Mouse (Mus musculus) thymus, postnatal 14 days (tissue): ENCODE measurements around the gene Wdhd1.
"Not testable (repeated sequence)": the region's sequence is repeated elsewhere in the genome, so short reads cannot be mapped to it uniquely, and the experiment has no call there.

Experiments
- DNase-seq: peaks from one replicate; pipeline ENCODE4 v3.0.0; 2021

Gene Wdhd1

DNA sequence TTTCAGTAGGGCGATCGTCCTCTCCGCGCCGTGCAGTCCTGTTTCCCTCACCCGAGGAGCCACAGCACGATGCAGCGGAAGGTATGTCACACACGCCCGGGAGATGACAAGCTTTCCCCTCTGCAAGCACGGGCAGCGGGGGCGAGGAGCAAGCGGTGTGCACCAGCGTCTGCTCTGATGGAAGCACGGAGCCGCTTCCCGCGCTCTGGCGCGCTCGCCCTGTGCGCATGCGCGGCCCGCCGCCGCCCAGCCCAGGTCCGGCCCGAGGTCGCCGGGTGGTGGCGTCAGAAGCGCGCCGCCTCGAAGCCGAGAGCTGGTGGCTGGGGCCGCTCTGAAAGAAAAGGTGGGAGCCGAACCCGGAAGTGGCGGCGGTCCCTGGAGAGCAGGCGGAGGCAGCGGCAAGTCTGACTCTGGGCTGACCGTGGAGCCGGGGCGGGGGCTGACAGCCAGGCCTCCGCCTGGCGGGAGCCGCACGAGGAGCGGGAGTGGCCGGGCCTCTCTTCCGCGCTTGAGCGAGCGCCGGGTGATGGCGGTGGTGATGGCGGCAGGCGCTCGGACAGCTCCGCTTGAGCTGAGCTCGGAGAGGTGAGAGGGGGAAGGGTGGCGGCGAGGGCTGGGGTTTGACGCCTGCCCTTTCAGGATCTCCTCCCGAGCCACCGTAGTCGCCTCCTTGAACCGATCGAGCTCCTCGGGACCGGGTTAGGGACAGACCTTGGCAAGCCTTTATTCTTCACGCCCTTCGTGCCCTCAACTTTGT lies at the start of gene Wdhd1, which contains the start of gene Socs4:
Gene Wdhd1 (minus strand): TSS at position 221 of the 757 bp plus-strand sequence.
Gene Socs4 (plus strand): TSS at position 295 of the 757 bp plus-strand sequence.
- DNase-seq: peak; percentile 97

DNA sequence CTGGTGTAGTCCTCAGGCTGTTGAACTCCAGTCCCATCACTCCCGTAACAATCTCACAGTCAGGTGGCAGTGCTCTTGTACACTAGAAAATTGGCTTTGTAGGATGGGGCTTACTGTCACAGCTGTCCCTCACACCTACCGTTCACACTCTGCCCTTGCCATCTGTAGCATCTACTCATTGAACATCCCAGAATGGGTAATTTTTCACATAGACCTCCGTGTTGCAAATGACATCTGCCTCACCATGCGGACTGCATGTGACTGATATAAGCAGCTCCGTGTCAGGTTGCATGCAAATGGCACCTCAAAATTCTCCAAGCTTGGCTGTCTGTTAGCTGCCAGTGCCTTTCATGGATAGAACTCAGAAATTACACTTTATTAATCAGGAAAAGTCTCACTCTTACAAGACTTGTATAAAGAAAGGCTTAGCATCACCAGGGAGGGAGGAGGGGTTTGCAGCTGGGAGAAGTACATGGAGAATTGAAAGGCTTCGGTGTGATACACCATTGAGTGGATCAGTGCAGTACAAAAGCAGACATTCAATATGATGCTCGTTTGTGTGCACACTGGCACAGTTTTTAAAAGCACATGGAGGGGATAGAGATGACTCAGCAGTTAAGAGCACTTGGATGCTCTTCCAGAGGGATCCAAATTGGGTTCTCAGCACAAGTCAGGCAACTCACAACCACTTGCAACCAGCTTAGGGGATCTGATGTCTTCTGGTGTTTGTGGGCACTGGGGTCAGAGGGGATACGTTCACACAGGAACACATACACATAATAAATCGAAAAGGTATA lies 49.5 kb upstream of the Wdhd1 start:
- no peak for DNase-seq

DNA sequence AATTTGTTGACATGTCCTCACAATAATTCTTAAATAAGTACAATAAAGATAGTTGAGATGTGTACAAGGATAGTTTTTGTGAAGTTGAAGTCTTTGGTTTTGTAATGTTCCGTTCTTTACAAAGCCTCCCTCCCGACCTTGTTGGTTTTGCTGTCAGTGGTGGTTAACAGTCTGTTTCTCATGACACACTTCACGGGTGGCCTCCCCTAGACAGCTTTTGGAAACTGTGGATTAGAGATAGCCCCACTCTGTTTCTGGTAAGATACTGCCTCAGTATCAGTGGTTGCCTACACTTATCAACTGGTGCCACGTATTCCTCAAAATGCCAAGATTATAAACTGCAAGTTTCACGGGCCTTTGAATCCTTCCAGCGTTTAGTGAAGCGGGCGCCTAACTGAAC lies 44.9 kb upstream of the Wdhd1 start:
- DNase-seq: not testable (repeated sequence)

DNA sequence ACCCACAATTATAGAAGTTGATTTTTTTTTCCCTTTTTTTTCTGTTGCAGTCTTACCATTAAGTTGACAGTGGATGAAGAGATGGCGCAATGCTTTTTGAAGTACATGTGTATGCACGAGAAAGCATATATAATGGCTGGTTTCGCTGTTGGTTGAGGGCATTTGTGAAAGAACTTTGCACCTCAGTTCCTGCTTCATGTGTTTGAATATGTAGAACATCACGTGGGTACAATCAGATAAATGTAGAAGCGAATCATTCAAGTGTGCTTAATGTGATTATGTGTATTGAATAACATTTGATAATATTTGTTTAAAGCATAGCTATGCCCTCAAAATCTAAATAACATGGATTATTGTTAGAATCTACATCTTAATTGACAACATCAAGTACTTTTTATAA lies 42.7 kb upstream of the Wdhd1 start:
- DNase-seq: no peak

DNA sequence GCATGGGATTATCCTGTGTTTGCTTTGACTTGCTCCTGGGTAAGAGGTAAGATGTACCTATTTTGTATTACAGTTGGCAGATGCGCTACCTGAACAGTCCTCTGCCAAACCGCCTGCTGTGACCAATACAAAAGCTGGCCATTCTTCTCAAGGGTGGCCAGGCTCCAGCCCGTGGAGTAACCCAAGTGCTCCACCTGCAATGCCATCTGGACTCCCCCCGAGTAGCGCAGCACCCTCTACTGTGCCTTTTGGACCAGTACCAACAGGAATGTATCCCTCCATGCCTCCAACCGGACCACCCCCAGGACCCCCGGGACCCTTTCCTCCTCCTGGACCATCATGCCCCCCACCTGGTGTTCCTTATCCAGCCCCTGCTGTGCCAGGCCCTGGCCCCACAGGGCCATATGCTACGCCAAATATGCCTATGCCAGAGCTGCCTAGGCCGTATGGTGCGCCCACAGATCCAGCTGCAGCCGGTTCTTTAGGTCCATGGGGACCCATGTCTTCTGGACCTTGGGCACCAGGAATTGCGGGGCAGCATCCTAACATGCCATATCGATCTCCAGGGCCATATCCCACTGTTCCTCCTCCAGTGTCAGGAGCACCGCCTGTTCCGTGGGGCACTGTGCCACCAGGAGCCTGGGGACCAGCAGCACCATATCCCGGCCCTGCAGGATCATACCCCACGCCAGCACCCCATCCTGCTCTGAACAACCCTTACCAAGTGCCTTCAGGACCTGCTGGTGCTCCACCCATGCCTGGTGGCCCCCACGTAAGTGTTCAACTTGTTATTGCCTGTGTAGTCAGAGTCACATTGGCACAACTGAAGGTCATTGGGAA lies 33.9 kb upstream of the Wdhd1 start:
- DNase-seq: no peak

DNA sequence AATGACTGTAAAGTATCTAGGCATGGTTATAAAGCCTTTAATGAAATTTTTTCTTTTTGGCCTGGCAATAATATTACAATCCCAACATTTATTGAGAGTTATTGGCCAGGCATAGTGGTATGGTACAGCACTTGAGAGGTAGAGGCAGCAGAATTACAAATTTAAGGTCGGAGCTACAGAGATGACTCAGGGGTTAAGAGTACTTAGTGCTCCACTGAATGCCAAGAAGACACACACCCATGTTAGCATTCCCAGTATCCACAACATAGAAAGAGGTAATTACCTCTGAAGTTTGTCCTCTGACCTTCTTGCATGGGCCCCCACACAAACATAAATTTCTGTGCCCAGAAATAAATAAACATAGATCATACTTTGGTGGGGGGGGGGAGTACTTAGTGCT lies 32.4 kb upstream of the Wdhd1 start:
- DNase-seq: no peak

DNA sequence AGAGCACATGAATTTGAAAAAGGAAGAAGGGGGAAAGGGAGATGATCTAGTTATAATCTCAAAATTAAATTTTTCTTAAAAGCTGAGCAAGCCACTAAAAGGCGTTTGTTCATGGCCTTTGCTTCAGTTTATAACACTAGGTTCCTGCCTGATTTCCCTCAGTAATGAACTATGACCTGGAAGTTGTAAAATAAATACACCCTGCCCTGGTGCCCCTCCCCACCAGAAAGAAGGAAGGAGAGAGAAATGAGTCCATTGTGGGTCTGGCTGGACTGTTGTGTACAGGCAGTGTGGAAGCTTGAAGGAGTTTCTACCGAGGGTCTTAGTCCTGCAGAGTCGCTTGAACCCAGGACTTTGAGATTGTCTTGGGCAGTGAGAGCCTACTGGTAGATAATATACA lies 31.0 kb upstream of the Wdhd1 start:
- no peak for DNase-seq

DNA sequence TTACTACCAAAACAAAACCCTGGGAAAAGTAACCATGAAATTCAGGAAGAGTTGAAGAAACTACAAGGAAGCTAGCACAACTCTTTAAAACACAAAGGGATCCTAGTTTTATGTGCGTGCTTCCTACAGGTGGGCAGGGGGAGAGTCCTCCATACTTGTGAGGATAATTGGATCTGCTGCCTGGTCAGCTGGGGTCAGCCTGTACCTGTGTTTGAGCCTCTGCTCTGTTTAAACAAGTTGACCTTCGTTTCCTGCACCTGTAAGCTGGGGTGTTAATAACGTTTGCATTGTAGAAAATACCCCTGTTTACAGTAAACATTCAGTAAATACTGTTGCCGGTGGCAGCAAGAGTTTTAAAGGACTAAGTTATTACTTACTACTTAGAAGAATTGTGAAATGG lies 29.3 kb upstream of the Wdhd1 start:
- no peak for DNase-seq

DNA sequence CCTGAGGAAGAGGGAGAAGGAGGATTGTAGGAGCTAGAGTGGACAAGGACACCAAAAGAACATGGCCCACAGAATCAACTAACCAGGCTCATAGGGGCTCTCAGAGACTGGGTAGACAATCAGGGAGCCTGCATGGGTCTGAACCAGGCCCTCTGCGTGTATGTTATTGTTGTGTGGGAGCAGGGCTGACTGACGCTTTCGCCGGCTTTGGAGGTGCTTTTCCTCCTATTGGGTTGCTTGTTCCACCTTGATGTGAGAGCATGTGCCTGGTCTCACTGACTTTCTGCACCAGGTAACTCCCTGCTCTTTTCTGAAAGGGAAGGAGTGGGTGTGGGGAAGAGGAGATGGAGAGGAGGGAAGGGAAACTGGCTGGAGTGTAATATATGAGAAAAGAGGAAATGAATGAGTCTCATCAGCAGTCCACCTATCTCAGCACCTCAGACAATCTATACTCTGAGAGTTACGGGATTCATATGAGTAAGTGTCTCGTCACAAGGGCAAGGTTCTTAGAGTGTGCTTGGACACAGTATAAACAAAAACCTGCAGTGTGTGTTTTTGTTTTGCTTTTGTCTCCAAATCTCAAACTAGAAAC lies 28.3 kb upstream of the Wdhd1 start:
- no peak for DNase-seq

DNA sequence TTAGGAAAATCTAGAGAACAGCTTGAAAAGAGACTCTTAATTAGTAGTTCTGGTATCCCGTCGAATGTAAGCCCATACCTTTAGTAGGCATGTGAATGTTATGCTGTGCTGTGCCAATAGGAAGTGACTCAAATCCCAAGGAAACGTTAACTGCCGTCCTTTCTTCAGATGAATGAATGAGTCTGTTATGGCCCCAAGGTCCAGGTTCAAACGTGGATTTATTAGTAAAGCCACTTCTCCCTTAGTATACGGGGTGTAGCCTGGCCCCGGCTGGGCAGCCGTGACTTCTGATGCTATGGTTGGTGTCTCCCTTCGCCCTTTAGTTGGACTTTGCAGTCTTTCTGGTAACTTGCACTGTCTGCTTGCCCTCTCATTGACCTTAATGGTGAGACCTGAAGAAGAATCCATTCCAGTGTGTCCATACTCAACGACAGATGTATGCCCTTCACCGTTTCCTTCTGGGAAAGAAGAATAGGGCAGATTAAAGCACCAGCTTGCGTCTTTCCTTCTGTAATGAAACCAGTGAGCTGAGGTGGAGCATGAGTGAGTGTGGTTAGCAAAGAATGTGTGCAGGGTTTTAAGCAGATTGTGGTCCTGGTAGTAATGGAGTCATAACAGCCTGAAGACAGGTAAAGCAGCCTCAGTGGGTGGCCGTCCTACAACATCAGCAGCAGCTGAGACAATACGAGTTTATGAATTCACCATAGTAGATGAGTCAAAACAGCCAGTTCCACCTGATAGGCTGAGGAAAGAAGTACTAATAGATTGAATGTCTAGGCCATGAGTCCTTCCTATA lies 26.4 kb upstream of the Wdhd1 start:
- no peak for DNase-seq

DNA sequence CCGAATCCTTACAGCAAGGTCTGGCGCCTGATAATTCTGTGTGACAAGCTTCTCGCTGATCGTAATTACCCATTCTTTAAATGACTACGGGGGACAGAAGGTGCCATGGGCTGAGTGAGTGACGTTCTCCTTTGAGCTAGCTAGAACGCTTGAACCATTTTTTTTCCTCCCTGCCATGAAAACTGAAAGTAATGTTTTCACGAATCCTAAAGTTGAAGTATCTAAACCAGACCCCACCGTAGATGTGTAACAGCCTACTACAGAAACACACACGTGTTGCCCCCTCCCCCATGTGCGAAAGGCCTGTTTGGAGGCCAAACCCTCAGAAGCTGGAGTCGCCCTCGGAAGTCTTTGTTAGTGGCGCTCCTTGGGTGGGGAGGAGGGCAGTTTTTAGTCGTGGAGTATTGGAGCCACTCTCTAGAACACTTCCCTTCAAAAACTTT lies 22.2 kb upstream of the Wdhd1 start:
- peak; percentile 45 for DNase-seq

DNA sequence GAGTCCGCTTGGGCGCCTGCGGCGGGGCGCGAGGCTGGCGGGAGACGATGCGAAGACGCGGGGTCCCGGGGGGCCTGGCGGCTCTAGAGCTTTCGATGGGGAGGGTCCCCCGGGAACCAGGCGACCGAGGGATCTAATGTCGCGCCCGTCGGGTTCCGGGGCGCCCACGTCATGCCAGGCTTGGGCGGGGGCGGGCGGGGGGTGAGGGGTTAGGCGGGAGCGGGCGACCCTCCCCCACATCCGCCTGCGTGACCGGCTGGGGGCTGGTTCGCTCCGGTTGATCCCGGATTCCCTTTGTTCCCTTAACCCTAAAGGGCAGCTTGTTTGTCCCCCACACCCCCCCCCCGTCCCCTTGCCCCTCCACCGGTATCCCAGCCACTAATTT lies 21.7 kb upstream of the Wdhd1 start:
- no peak for DNase-seq

DNA sequence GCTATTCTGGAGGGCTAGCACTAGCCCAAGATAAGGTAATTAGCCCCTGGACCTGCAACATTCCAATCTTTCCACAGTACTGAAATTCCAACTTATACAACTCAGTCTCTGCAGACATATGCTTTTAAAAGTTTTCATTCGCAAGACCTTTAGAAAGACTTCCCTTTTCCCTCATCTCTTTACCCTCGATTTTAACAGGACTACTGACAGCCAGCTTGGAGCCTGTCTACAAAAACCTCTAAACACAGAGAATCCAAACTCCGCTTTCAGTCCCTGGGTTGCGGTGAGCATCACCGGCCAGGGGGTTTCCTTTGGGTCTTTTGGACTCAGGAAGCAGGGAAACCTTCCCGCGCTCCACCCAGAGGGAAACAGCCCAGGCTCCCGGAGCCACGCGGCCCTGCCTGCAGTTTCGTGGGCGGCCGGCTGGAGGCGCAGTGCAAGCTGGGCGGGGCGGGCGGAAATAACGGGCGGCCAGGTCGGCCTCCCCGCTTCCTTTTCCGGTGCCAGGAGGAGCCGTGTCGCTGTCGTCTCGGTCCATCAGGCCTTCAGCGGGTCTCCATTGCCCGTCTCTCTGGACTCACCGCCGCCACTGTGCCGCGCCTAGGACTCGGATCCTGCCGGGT lies 21.2 kb upstream of the Wdhd1 start, which contains the start of gene Mapk1ip1l:
Gene Mapk1ip1l (plus strand): TSS at position 482 of the 623 bp plus-strand sequence.
- DNase-seq: peak; percentile 91

DNA sequence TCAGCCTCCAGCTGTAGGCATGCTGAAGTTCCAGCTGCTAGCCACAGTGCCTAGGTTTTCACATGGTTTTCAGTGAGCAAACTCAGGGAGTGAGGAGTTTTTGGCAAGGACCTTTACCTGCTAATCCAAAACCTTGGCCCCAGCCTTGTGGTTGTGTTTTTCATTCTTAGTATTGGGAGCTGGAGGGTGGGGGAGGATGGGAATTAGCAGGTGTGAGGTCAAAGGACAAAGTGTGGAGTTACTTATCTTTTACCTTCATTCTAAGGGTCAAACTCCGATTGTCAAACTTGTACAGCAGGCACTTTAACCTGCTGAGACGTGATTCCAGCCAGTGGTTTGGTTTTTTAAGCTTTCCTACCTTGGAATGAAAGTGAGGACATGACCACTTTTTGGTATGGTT lies 19.6 kb upstream of the Wdhd1 start:
- DNase-seq: no peak

DNA sequence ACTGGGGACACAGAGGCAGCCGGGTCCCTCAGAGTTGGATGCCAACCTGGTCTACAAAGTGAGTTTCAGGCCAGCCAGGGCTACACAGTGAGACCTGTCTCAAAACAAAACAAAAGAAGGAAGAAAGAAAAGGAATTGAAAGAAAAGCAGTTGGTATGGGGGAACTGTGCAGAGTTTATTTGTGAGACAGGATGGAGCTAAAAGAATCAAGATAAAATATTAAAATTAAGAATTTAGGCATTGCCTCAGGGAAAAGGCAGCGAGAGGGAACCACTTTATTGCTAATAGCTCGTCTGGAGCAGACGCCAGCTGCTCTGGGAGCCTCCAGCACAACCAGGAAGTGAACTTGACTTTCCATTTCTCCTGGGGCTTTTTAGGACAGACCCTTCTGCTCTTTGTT lies 17.5 kb upstream of the Wdhd1 start:
- DNase-seq: no peak

DNA sequence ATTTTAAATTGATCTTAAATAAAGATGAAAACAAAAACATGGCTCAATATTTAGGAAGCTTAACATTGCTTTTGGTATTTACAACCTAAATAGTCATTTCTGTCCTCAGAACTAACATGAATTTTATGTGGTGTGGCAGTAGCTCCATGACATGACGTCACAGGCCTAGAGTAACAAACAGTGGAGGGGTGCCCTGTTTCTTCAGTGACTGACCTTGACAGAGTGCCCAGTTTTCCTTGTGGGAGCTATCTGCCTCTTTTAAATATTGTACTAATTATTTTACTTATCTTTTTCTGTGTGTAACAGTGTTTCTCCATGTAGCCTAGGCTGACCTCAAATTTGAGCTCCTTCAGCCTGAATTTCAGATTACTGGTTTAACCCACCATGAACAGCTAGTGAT lies 15.1 kb upstream of the Wdhd1 start:
- no peak for DNase-seq

DNA sequence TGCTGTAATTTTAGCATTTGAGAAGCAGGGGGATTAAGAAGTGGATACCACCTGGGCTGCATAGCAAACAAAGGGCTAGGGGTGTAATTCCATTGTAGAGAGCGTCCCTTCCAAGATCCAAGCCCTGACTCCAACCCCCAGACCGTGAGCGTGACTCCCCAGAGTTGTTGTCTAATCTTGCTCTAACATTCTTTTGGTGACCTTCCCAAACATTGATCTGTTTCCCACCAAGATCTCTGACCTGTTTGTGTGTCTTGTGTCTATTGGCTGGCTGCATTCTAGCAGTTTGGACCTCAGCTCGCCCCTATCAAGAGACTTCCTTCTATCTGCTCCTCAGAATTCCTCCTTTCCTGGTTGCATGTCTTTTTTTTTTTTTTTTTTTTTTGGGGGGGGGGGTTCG lies 10.4 kb upstream of the Wdhd1 start:
- DNase-seq: no peak

DNA sequence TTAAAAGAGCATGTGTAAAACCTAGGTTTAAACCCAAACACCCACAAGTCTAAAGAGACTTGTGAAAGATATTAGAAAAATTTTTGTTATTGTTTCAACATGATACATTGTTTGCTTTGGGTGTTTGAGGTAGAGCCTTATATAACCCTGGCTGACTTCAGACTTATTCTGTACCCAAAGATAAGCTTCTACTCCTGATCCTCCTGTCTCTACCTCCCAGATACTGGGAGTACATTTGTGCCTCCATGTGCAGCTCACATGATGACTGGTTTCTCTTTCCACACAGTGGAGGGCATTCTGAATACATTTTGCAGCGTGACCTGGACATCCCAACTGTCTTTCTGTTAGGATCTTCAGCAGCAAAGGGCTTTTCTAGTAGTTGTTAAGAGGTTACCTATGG lies 9.6 kb upstream of the Wdhd1 start:
- no peak for DNase-seq

DNA sequence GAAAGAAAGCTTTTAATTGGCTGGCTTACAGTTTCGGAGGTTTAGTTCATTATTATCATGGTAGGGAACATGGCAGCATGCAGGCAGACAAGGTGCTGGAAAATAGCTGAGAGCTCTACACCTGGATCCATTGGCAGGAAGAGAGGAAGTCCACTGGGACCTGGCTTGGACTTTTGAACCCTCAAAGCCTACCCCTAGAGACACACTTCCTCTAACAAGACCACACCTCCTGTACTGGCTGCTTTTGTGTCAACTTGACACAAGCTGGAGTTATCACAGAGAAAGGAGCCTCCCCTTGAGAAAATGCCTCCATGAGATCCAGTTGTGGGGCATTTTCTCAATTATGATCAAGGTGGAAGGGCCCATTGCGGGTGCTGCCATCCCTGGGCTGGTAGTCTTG lies 8.6 kb upstream of the Wdhd1 start:
- DNase-seq: no peak

DNA sequence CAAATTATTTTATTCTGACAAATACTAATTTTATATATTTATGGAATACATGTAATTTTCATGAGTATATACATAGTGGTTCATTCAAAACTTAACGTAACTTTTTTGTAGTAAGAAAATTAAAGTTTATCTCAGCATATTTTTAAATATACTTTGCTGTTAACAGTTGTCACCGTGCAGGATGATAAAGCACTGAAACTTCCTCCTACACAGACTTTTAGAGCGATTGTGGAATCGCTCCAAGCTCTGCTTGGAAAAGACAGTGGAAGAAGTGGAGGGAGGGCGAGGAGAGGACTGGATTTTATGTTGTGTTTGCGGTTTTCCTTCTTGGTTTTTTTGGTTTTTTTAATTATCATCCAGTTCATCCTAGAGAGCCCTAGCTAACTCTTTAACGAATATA lies 6.9 kb upstream of the Wdhd1 start:
- DNase-seq: no peak

DNA sequence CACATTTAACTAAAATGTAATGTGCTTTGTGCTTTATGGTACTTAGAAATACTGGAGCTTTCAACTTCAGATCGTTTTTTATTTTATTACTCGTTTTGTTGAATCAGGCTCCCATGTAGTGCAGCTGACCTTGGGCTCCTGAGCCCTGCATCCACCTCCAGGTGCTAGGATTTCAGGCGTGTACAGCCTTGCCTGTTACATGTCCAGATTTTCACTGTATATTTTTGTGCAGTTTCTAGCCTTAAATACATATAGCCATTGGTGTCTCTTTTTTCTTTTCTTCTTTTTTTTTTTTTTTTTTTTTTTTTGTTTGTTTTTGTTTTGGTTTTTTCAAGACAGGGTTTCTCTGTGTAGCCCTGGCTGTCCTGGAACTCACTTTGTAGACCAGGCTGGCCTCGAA lies 4.9 kb upstream of the Wdhd1 start:
- no peak for DNase-seq

DNA sequence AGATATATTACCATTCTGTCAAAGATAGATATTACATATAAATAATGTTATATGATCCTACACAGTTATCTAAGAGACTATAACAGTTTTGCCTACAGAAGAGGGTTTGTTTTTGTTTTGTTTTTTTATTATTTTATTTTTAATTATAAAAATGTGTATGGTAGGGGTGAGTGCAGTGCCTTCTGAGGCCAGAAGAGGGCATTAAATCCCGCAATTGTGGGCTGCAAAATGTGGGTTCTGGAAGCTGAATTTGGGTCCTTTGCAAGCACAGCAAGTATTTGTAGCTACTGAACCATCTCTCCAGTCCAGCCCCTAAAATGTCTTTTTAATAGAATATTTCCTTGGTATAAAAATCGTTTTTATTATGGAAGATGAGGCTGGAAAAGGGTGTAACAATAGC lies 2.4 kb upstream of the Wdhd1 start:
- DNase-seq: no peak
